Mouse (Mus musculus): ENCODE data around the gene Siglecf. TPM values are rescaled to one million over a fixed set of nuclear protein-coding genes. Genes with fewer than 3 reads are reported as not detected.

Siglecf gene
- 0.10 and 0.18 TPM in 2 replicates for polyA plus RNA-seq (2015; fragmentation: Nextera tagmentation; extraction: Ambion mirVana)

DNA sequence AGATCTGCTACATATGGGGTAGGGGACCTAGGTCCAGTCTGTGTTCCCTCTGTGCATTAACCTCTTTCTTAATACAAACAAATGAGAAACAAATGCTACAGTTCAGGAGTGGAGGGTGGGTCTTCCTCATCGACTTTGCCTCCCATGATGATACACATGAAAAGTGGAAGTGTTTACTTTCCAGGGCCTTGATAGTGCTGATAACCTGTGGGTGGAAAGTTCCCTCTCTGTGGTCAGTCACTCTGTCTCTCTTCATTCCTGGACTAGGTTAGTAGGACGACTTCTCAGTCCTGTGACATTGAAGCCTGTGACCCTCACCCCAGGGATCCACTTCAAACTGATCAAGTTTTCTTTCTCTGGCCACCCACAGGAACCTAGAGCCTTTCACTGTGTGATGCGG, at the start of gene Siglecf:
TSS of gene Siglecf (plus strand) at position 188 of the 400 bp plus-strand sequence.
- no peaks in the 10 kb centered on the region for H3K36me3 ChIP-seq
- 67% methylated on average over 3 of the region's 3 CpGs for WGBS

DNA sequence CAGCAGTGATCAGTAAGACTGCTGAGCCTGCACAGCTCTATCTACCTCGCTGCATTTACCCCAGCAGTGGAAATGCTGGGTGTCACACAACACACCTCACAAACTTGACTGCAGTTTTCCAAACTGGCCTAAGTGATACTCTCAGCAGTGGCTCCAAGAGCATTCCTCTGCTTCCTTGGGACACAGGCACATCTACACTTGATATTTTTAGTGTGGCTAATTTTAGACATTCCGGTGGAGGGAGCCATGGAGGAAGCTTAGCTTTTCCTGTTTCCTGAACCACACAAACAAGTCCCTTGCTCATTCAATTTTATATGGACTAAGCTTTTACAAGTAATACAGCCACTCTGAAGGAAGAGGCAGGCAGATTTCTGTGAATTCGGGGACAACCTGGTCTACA, 45.9 kb upstream of the Siglecf start:
- Histone ChIP-seq H3K36me3 (peaks cover 84% of the 10 kb centered on the region), H3K27ac (peak overlapping the region; percentile 58; the same call in 1 of the 2 replicates), H3K4me1 (peaks cover 8% of the 10 kb centered on the region; the same call in 1 of the 2 replicates), H3K4me2 (no peak overlapping the region), H3K27me3 (no peaks in the 10 kb centered on the region), H3K4me3 (replicated peaks) (no peak overlapping the region), H3K9me3 (replicated peaks) (no peaks in the 10 kb centered on the region), H3K9ac (no peak overlapping the region)
- WGBS: 76% methylated on average over 3 of the region's 3 CpGs
- 0 out of 2 replicates have a peak, but pooled peaks have one; percentile 18 for ATAC-seq (replicated peaks; ENCODE audit: low FRiP score)

More for the DNA sequence above, at the start of gene Siglecf:
- ATAC-seq (replicated peaks; ENCODE audit: low FRiP score): no peak
- no peaks in the 10 kb centered on the region for H3K27me3 ChIP-seq
- H3K27ac ChIP-seq: no peak within 1 kb of the TSS
- no peak within 1 kb of the TSS for H3K4me3 ChIP-seq (replicated peaks)
- H3K9ac ChIP-seq: no peak within 1 kb of the TSS
- H3K9me3 ChIP-seq (replicated peaks): no peaks in the 10 kb centered on the region
- no peak within 1 kb of the TSS for H3K4me2 ChIP-seq
- peaks cover 5% of the 10 kb centered on the region; the same call in 1 of the 2 replicates for H3K4me1 ChIP-seq

DNA sequence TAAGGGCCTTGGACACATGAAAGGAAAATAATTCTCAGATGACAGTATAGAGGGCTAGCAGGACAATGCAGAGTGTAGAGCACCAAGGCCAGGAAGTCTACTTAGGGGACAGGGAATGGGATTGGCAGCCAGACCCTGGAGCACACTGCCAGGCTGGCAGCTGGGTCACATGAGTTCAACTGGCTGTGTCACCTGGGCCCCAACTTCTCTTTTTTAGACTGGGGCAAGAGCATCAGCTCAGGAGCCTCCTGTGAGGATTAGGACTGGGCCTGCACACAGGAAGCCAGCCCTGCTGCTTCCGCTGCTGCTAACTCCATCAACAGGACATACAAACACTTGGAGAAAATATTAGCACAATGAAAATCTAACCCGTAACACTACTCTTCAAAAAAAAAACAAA, 42.1 kb upstream of the Siglecf start:
- Histone ChIP-seq H3K9me3 (replicated peaks) (no peaks in the 10 kb centered on the region), H3K4me2 (no peak overlapping the region), H3K36me3 (peaks cover 57% of the 10 kb centered on the region), H3K27ac (peak overlapping the region; percentile 37; the same call in 1 of the 2 replicates), H3K4me1 (peaks cover 26% of the 10 kb centered on the region), H3K27me3 (no peaks in the 10 kb centered on the region), H3K4me3 (replicated peaks) (no peak overlapping the region), H3K9ac (no peak overlapping the region)
- 69% methylated on average over 2 of the region's 2 CpGs for WGBS
- no peak for ATAC-seq (replicated peaks; ENCODE audit: low FRiP score)

DNA sequence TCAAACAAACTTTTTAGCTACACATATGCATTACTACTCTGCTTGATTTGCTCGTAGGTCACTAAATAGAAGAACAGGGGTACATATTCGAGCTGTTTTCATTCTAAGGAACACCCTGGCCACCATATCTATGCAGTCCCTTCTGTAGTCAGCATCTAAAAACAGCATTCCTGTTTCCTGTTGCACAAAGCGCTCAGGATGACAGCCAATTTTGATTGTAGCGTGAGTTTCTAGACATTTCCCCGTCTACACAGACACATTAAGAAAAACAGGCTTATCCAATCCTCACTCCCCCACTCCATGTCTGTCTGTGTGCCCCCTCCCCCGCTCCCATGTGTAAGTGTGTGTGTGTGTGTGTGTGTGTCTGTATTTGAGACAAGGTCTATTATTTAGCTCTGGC, 39.5 kb upstream of the Siglecf start:
- ATAC-seq (replicated peaks; ENCODE audit: low FRiP score): no peak
- Histone ChIP-seq H3K4me3 (replicated peaks) (peak overlapping the region; percentile 74), H3K9ac (no peak overlapping the region), H3K27ac (peak overlapping the region; percentile 94), H3K9me3 (replicated peaks) (no peaks in the 10 kb centered on the region), H3K4me1 (peaks cover 26% of the 10 kb centered on the region), H3K4me2 (peak overlapping the region; percentile 83), H3K36me3 (peaks cover 37% of the 10 kb centered on the region), H3K27me3 (no peaks in the 10 kb centered on the region)
- WGBS: 62% methylated on average over 6 of the region's 6 CpGs

DNA sequence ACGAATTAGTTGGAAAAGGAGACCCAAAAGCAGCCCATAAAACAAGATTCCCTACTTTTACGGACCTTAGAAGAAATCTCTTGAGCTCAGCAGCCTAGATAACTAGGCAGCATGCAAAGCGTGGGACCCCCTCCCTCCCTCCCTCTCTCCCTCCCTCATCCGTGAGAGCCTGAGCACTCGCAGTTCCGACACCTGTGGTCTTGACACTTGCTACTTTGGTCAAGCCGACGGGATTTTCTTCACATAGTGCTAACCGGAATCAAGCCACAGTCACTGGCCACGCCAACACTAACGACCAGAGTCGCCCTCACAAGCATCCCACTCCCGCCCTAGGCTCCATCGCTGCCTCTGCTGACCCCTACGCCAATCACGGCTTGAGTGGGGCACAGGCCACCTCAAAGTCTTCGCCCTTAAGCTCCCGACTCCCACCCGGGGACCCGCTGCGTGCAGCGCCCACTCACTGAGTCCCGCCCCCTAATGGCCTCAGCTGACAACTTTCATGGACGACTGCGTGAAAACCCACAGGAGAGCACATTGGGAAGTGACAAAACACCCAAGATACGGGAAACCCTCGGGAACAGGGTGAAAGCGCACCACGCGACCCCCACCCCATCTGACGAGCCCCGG, 38.6 kb upstream of the Siglecf start:
- peak overlapping the region; percentile 76 for H3K9ac ChIP-seq
- no peaks in the 10 kb centered on the region for H3K27me3 ChIP-seq
- ATAC-seq (replicated peaks; ENCODE audit: low FRiP score): peak; percentile 71
- under 1% methylated on average over 32 of the region's 32 CpGs for WGBS
- H3K4me2 ChIP-seq: peak overlapping the region; percentile 83
- H3K9me3 ChIP-seq (replicated peaks): no peaks in the 10 kb centered on the region
- H3K4me1 ChIP-seq: peaks cover 26% of the 10 kb centered on the region
- H3K36me3 ChIP-seq: peaks cover 28% of the 10 kb centered on the region
- H3K27ac ChIP-seq: peak overlapping the region; percentile 94
- H3K4me3 ChIP-seq (replicated peaks): peak overlapping the region; percentile 74

DNA sequence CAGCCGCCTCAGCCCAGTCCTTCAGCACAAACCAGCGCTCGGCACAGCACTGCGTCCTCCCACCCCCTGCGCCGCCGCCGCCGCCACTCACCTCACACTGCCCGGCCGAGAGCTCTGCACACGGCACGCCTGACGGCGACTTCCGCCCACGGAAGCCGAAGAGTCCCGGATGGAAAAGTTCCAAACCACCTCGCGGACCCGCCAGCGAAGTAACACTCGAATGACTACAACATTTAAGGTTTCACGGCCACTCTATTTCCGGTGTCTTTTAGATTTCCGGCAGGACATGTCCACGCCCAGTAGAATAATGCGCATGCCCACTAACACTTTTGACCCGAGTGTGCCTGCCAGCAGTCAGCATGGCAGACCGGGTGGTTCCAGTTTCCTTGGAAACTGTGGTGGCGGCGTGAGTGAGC, 38.1 kb upstream of the Siglecf start, which contains the start of gene Zfp715:
TSS of gene Zfp715 (minus strand) at position 282 of the 416 bp plus-strand sequence.
- peak within 1 kb of the TSS; percentile 76 for H3K9ac ChIP-seq
- H3K36me3 ChIP-seq: peaks cover 23% of the 10 kb centered on the region
- under 1% methylated on average over 33 of the region's 33 CpGs for whole genome bisulfite sequencing
- ATAC-seq (replicated peaks; ENCODE audit: low FRiP score): peak; percentile 95
- H3K9me3 ChIP-seq (replicated peaks): no peaks in the 10 kb centered on the region
- H3K27me3 ChIP-seq: no peaks in the 10 kb centered on the region
- peak within 1 kb of the TSS; percentile 74 for H3K4me3 ChIP-seq (replicated peaks)
- peaks cover 26% of the 10 kb centered on the region for H3K4me1 ChIP-seq
- peak within 1 kb of the TSS; percentile 83 for H3K4me2 ChIP-seq
- peak within 1 kb of the TSS; percentile 94 for H3K27ac ChIP-seq

DNA sequence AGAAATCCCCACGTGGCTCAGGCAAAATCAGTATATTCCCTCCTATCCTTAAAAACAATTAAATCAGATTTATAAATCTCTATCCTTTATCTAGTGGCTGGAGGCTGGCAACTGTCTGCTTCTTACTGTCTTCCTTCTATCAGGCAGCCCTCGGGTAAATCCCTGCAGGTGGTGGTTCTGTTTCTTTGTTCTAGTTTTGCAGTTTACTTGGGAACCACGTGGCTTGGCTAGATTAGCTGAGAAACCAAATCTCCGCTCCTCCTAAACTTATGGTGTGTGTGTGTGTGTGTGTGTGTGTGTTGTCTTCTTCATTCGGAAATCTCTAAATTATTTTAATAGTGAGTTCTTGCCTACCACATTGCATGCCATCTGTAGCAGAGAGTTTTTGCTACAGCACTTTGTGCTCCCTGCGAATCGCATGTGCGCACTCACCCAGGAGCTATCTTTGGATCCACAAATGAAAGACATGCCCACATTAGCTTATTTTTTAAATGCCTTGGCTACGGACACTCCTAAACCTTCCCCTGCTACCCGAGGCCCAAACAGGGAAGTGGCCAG, 24.8 kb upstream of the Siglecf start:
- H3K9me3 ChIP-seq (replicated peaks): no peaks in the 10 kb centered on the region
- no peak overlapping the region for H3K4me2 ChIP-seq
- no peak overlapping the region for H3K4me3 ChIP-seq (replicated peaks)
- 63% methylated on average over 10 of the region's 10 CpGs for WGBS
- H3K4me1 ChIP-seq: no peaks in the 10 kb centered on the region
- H3K27me3 ChIP-seq: no peaks in the 10 kb centered on the region
- no peak overlapping the region for H3K9ac ChIP-seq
- no peak overlapping the region for H3K27ac ChIP-seq
- H3K36me3 ChIP-seq: no peaks in the 10 kb centered on the region
- no peak for ATAC-seq (replicated peaks; ENCODE audit: low FRiP score)

DNA sequence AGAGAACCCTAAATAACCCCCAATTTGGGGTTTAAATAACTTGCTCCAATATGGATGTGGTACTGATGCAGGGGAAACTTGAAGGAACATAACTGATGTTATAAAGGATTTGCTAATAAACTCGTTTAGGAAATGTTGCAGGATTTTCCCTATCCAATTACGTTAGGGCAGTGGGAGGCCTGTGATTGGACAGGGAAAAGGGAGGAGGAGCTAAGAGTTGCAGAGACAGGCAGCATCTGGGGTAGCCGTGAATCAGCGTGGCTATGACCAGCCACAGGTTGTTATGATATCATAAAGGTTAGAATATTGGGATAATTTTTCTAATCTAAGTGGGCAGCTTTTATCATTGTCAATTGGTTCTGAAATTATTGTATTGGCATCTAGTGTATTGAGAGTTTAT, 23.0 kb upstream of the Siglecf start:
- H3K27ac ChIP-seq: no peak overlapping the region
- no peak overlapping the region for H3K4me3 ChIP-seq (replicated peaks)
- H3K9me3 ChIP-seq (replicated peaks): no peaks in the 10 kb centered on the region
- H3K36me3 ChIP-seq: no peaks in the 10 kb centered on the region
- no peak overlapping the region for H3K4me2 ChIP-seq
- ATAC-seq (replicated peaks; ENCODE audit: low FRiP score): no peak
- 64% methylated on average over 4 of the region's 4 CpGs for WGBS
- no peaks in the 10 kb centered on the region for H3K27me3 ChIP-seq
- H3K4me1 ChIP-seq: no peaks in the 10 kb centered on the region
- H3K9ac ChIP-seq: no peak overlapping the region

DNA sequence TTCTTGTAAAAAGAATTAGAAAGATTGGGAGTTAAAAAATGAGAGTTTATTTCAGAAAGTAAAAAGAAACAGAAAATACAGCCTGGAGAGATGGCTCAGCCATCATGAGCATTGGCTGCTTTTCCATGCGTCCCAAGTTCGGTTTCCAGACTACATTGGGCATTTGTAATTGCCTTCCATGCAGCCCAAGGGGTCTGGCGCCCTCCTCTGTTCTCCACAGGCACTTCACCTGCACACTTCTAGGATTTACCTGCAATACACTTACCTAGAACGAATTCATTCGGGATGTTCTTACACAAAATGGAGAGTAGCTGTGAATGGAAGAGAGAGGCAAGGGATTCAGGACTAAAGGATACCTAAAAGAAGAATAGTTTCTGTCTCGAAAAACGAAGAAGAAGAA, 17.9 kb upstream of the Siglecf start:
- Histone ChIP-seq H3K9me3 (replicated peaks) (no peaks in the 10 kb centered on the region), H3K27ac (no peak overlapping the region), H3K4me2 (no peak overlapping the region), H3K4me3 (replicated peaks) (no peak overlapping the region), H3K27me3 (no peaks in the 10 kb centered on the region), H3K4me1 (no peaks in the 10 kb centered on the region), H3K9ac (no peak overlapping the region), H3K36me3 (no peaks in the 10 kb centered on the region)
- 31% methylated on average over 5 of the region's 7 CpGs for WGBS
- ATAC-seq (replicated peaks; ENCODE audit: low FRiP score): no peak

DNA sequence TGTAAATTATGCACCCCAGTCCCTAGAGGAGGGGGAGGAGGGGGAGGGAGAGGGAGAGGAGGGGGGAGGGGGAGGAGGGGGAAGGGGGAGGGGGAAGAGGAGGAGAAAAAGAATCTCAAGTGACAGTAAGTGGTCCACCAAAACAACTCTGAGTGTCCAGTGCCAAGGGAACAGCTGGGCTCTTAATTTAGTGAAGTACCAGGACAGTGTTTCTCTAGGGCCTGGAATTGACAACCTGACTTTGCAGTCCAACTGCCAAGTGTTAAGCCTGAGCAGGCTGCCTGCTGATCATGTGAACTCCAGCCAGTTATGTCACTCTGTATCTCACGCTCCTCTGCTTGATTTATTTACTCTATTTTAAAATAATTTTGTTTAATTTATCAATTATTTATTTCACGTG, 17.2 kb upstream of the Siglecf start:
- ATAC-seq (replicated peaks; ENCODE audit: low FRiP score): no peak
- H3K27ac ChIP-seq: no peak overlapping the region
- H3K36me3 ChIP-seq: no peaks in the 10 kb centered on the region
- no peaks in the 10 kb centered on the region for H3K27me3 ChIP-seq
- no peaks in the 10 kb centered on the region for H3K4me1 ChIP-seq
- H3K9me3 ChIP-seq (replicated peaks): no peaks in the 10 kb centered on the region
- H3K4me3 ChIP-seq (replicated peaks): no peak overlapping the region
- H3K4me2 ChIP-seq: no peak overlapping the region
- H3K9ac ChIP-seq: no peak overlapping the region
- 64% methylated on average over 2 of the region's 2 CpGs for WGBS

DNA sequence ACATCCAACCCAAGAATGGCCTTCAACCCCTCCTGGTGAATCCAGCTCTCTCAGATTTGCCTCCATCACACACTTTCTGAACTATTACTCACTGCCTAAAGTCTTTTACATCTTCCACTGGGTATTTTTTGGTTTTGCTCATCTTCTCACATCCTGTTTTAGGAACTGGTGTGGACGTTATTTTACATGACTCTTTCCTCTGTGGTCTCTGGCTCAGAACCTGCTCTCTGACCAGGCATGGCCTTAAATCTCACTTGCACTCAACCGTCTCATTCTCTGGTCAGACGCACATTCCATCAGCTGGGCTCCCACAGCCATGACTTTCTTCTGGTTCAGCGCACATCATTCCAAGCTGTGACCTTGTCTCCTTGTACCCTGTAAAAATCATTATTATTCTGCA, 10.4 kb upstream of the Siglecf start:
- H3K27ac ChIP-seq: no peak overlapping the region
- no peaks in the 10 kb centered on the region for H3K36me3 ChIP-seq
- H3K4me3 ChIP-seq (replicated peaks): no peak overlapping the region
- H3K27me3 ChIP-seq: no peaks in the 10 kb centered on the region
- no peaks in the 10 kb centered on the region for H3K4me1 ChIP-seq
- WGBS: 45% methylated on average over 4 of the region's 4 CpGs
- H3K4me2 ChIP-seq: no peak overlapping the region
- no peak overlapping the region for H3K9ac ChIP-seq
- no peak; the same call in 1 of the 2 replicates for ATAC-seq (replicated peaks; ENCODE audit: low FRiP score)
- no peaks in the 10 kb centered on the region for H3K9me3 ChIP-seq (replicated peaks)

DNA sequence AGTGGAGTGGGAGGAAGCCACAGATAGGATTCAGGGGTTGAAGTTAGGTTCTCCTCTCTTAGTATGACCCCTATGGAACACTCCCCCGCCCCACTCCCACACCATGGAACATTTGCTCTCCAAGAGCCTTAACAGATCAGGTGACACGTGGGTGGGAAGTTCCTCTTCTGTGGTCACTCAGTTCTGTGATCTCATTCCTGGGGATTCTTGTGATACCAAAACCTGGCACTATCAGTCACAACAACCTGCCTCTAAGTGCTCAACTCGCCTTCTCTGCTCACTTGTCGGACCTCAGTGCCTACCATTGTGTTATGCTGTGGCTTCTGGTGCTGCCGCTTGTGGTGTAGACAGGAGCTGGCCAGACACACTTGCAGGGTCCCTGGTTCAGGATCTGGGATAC, 8.0 kb upstream of the Siglecf start:
- no peak overlapping the region for H3K27ac ChIP-seq
- H3K36me3 ChIP-seq: no peaks in the 10 kb centered on the region
- no peaks in the 10 kb centered on the region for H3K27me3 ChIP-seq
- H3K4me1 ChIP-seq: no peaks in the 10 kb centered on the region
- no peak for ATAC-seq (replicated peaks; ENCODE audit: low FRiP score)
- 56% methylated on average over 5 of the region's 5 CpGs for WGBS
- no peak overlapping the region for H3K4me2 ChIP-seq
- no peak overlapping the region for H3K4me3 ChIP-seq (replicated peaks)
- H3K9me3 ChIP-seq (replicated peaks): no peaks in the 10 kb centered on the region
- no peak overlapping the region for H3K9ac ChIP-seq
